ENCODE assay signal across 25 mouse cellular contexts in genomic region chr11:95844935-95845334, GRCm38 (mm10). TPM values are rescaled to one million over a fixed set of nuclear protein-coding genes. Genes with fewer than 3 reads are reported as not detected.
A peak's percentile ranks its signal among the peaks of the same experiment; 100 is the strongest.
DNase-seq lines count a peak whose midpoint lies in the region; ATAC-seq and TF ChIP-seq lines count a peak whose summit lies in the region.
"Had no signal": no experiment of that assay in that cellular context is flagged by ENCODE, and none has a peak within 500 bp of the region (broad histone marks: within the 10 kb centered on the region; RNA-seq: fewer than 3 reads in every experiment).

No protein-coding gene starts in this region.

- H3K79me2 ChIP-seq in CH12.LX (replicated peaks; ENCODE audit: control insufficient read depth, extremely low read depth, insufficient read depth, poor library complexity, severe bottlenecking) = peaks cover 17% of the 10 kb centered on the region

- no peak overlapping the region for H3K27ac ChIP-seq in heart, embryonic 15.5 days
- H3K27ac ChIP-seq in CH12.LX (ENCODE audit: insufficient read depth, low read depth) = no peak overlapping the region
- H3K27ac ChIP-seq in liver, embryonic 11.5 days (ENCODE audit: low read depth, low read length) = no peak overlapping the region
- H3K27ac ChIP-seq: hindbrain, embryonic 10.5 days; hindbrain, postnatal 0 days; limb, embryonic 10.5 days; liver, embryonic 14.5 days; midbrain, embryonic 12.5 days; neural tube, embryonic 13.5 days had no signal

- no peak overlapping the region for H3K9ac ChIP-seq in heart, embryonic 15.5 days
- no peak overlapping the region for H3K9ac ChIP-seq in CH12.LX (ENCODE audit: insufficient read depth, low read depth)
- H3K9ac ChIP-seq in liver, embryonic 11.5 days (ENCODE audit: low read depth, low read length) = no peak overlapping the region
- H3K9ac ChIP-seq: liver, embryonic 14.5 days; midbrain, embryonic 12.5 days; neural tube, embryonic 13.5 days had no signal

- no peaks in the 10 kb centered on the region for H3K9me3 ChIP-seq in heart, embryonic 15.5 days (replicated peaks)
- peaks cover 4% of the 10 kb centered on the region for H3K9me3 ChIP-seq in CH12.LX (replicated peaks; ENCODE audit: low read length)
- H3K9me3 ChIP-seq in liver, embryonic 11.5 days (ENCODE audit: control insufficient read depth, low read length) = no peaks in the 10 kb centered on the region
- H3K9me3 ChIP-seq: G1E; hindbrain, embryonic 10.5 days; limb, embryonic 10.5 days; midbrain, embryonic 12.5 days; neural tube, embryonic 13.5 days had no signal

- H3K4me2 ChIP-seq in heart, embryonic 15.5 days = peak overlapping the region; percentile 47
- peak overlapping the region; percentile 59; the same call in 1 of the 2 replicates for H3K4me2 ChIP-seq in CH12.LX (ENCODE audit: insufficient read depth, low read depth, poor library complexity, severe bottlenecking)
- H3K4me2 ChIP-seq in liver, embryonic 11.5 days = peak overlapping the region; percentile 5; the same call in 1 of the 2 replicates
- H3K4me2 ChIP-seq: midbrain, embryonic 12.5 days; neural tube, embryonic 13.5 days had no signal

- no peak for TF ChIP-seq RAD21 in CH12.LX (IDR thresholded peaks at IDR 0.05; ENCODE audit: low read depth, low read length)

- no peak overlapping the region for H3K4me3 ChIP-seq in heart, embryonic 15.5 days
- H3K4me3 ChIP-seq in CH12.LX (replicated peaks in 1 of 3; ENCODE audit: low read depth in 2 of 3, low read length in 2 of 3, poor library complexity in 1 of 3) = no peak overlapping the region
- no peak overlapping the region for H3K4me3 ChIP-seq in liver, embryonic 11.5 days (ENCODE audit: low read depth, low read length)
- H3K4me3 ChIP-seq: hindbrain, embryonic 10.5 days; limb, embryonic 10.5 days; midbrain, embryonic 12.5 days; neural tube, embryonic 13.5 days had no signal

- 0 out of 2 replicates have a peak, but pooled peaks cover 7% of the 10 kb centered on the region for H3K27me3 ChIP-seq in heart, embryonic 15.5 days
- no peaks in the 10 kb centered on the region for H3K27me3 ChIP-seq in CH12.LX (replicated peaks)
- H3K27me3 ChIP-seq in liver, embryonic 11.5 days (replicated peaks; ENCODE audit: control insufficient read depth, insufficient read depth, low read length) = peaks cover 5% of the 10 kb centered on the region; the same call in 1 of the 2 replicates

- no peak for TF ChIP-seq CTCF in CH12.LX (conservative IDR thresholded peaks at IDR 0.05 in 1 of 2, IDR thresholded peaks at IDR 0.05 in 1 of 2; ENCODE audit: low read depth in 2 of 2, low read length in 2 of 2)

- 71% methylated on average over 4 of the region's 4 CpGs for WGBS in heart, embryonic 15.5 days
- 52% methylated on average over 4 of the region's 4 CpGs for WGBS in liver, embryonic 11.5 days

- no peaks in the 10 kb centered on the region for H3K4me1 ChIP-seq in heart, embryonic 15.5 days (replicated peaks)
- peaks cover 33 to 49% of the 10 kb centered on the region in 2 experiments for H3K4me1 ChIP-seq in CH12.LX (ENCODE audit: control insufficient read depth in 1 of 2, insufficient read depth in 2 of 2)
- peaks cover 24% of the 10 kb centered on the region for H3K4me1 ChIP-seq in liver, embryonic 11.5 days (replicated peaks; ENCODE audit: control insufficient read depth, insufficient read depth, low read length)

- dilution Hi-C loops in CH12.LX (cut with MboI; ENCODE audit: extremely low pct_ligation_motif_present, extremely low pct_unique_long_range_greater_than_20kb, low sequenced_read_pairs) = no loop called here

- TF ChIP-seq POLR2A in CH12.LX (IDR thresholded peaks at IDR 0.05; ENCODE audit: low read depth, low read length) = no peak

- TF ChIP-seq EP300 in CH12.LX (IDR thresholded peaks at IDR 0.05; ENCODE audit: low read length) = no peak

- H3K36me3 ChIP-seq in heart, embryonic 15.5 days = no peaks in the 10 kb centered on the region
- H3K36me3 ChIP-seq in CH12.LX (replicated peaks in 1 of 2; ENCODE audit: control insufficient read depth in 1 of 2, insufficient read depth in 1 of 2, low read length in 1 of 2) = peaks cover 10 to 11% of the 10 kb centered on the region in 2 experiments
- no peaks in the 10 kb centered on the region for H3K36me3 ChIP-seq in liver, embryonic 11.5 days (ENCODE audit: control insufficient read depth, insufficient read depth, low read length)
- H3K36me3 ChIP-seq: hindbrain, embryonic 10.5 days; limb, embryonic 10.5 days; midbrain, embryonic 12.5 days; neural tube, embryonic 13.5 days had no signal

- DNase-seq in heart, adult 11 months = peak; percentile 88
- no peak for DNase-seq in heart, postnatal 25 days (ENCODE audit: low spot score)
- DNase-seq in heart, adult 9 months (ENCODE audit: low spot score in 2 of 2) = no peak
- DNase-seq in CH12.LX (ENCODE audit: extremely low read depth) = no peak
- no peak for DNase-seq in liver, embryonic 11.5 days (ENCODE audit: low spot score)
- DNase-seq in urinary bladder, adult 18-20 months (ENCODE audit: low spot score in 2 of 2) = no peak
- DNase-seq in left cerebral cortex, adult 11 months (ENCODE audit: low spot score) = no peak
- DNase-seq: adrenal gland, postnatal 14 days; cerebellum, adult 11 months; cerebellum, postnatal 25 days; gastrocnemius, postnatal 10 days; kidney, adult 11 months; kidney, postnatal 4 days; layer of hippocampus, adult 9-11 months had no signal

- in situ Hi-C loops in CH12.LX (cut with MboI; ENCODE audit: low pct_ligation_motif_present, low pct_unique_long_range_greater_than_20kb, low sequenced_read_pairs) = no loop called here

- intact Hi-C loops in heart, postnatal 25 days (cut with DNase I) = no loop called here

- ATAC-seq in heart, embryonic 15.5 days (replicated peaks; ENCODE audit: insufficient number of reproducible peaks, insufficient read depth, low FRiP score, low read depth) = no peak
- no peak for ATAC-seq in liver, embryonic 11.5 days (replicated peaks; ENCODE audit: low FRiP score)
- ATAC-seq: CD4-positive, CD25-positive, alpha-beta regulatory T cell, adult 4 months; hindbrain, postnatal 0 days had no signal

TF ChIP-seq in CH12.LX, 34 proteins besides CTCF, POLR2A, EP300 and RAD21:
- no peak for TF ChIP-seq IRF4 (IDR thresholded peaks at IDR 0.05; ENCODE audit: low read depth, low read length)
- TF ChIP-seq USF2 (conservative IDR thresholded peaks at IDR 0.05; ENCODE audit: low read depth, low read length) = peak; percentile 68
- TF ChIP-seq UBTF (IDR thresholded peaks at IDR 0.05; ENCODE audit: low read depth, low read length) = no peak
- TF ChIP-seq USF1 (IDR thresholded peaks at IDR 0.05; ENCODE audit: low read depth, low read length) = peak; percentile 73

RNA-seq across cellular contexts. Expression of gene Abi3, which starts 2.7 kb away (rescaled TPM):
- 10 to 100 TPM in 1 of 2 experiments, 1 to 10 TPM in 1; 8.8 to 10.4 TPM for total RNA-seq in heart, postnatal 25 days (2021)
- polyA plus RNA-seq in heart, embryonic 15.5 days (2015; fragmentation: Nextera tagmentation; extraction: Ambion mirVana) = 13.0 and 22.0 TPM in 2 replicates
- total RNA-seq in CH12.LX (2012; rRNA removed) = 31.4 and 33.5 TPM in 2 replicates
- 24.4 and 25.9 TPM in 2 replicates for total RNA-seq in CH12.LX (2014; rRNA removed)
- polyA plus RNA-seq in CH12.LX (2012; ENCODE audit: insufficient read length, low read depth) = 54.9 and 74.5 TPM in 2 replicates
- polyA plus RNA-seq in liver, embryonic 11.5 days (2014; fragmentation: Nextera tagmentation; extraction: Ambion mirVana) = 6.4 and 7.9 TPM in 2 replicates

RNA-seq across cellular contexts. Expression of gene Gngt2, which starts 7.9 kb away (rescaled TPM):
- 10 to 100 TPM; 20.6 to 21.9 TPM for total RNA-seq in heart, postnatal 25 days (2021)
- 29.4 and 31.8 TPM in 2 replicates for polyA plus RNA-seq in heart, embryonic 15.5 days (2015; fragmentation: Nextera tagmentation; extraction: Ambion mirVana)
- total RNA-seq in CH12.LX (2012; rRNA removed) = 133 and 143 TPM in 2 replicates
- total RNA-seq in CH12.LX (2014; rRNA removed) = 157 and 162 TPM in 2 replicates
- polyA plus RNA-seq in CH12.LX (2012; ENCODE audit: insufficient read length, low read depth) = 136 and 140 TPM in 2 replicates
- polyA plus RNA-seq in liver, embryonic 11.5 days (2014; fragmentation: Nextera tagmentation; extraction: Ambion mirVana) = 19.5 and 22.3 TPM in 2 replicates

RNA-seq across cellular contexts. Expression of gene Phospho1, which starts 20.6 kb away (rescaled TPM):
- total RNA-seq in heart, postnatal 25 days (2021) = 100 to 1,000 TPM; 174 to 181 TPM
- 4.5 and 5.3 TPM in 2 replicates for polyA plus RNA-seq in heart, embryonic 15.5 days (2015; fragmentation: Nextera tagmentation; extraction: Ambion mirVana)
- total RNA-seq in CH12.LX (2012; rRNA removed) = 0.46 and 1.3 TPM in 2 replicates
- total RNA-seq in CH12.LX (2014; rRNA removed) = not detected in 2 replicates
- 0.97 and 6.0 TPM in 2 replicates for polyA plus RNA-seq in CH12.LX (2012; ENCODE audit: insufficient read length, low read depth)
- polyA plus RNA-seq in liver, embryonic 11.5 days (2014; fragmentation: Nextera tagmentation; extraction: Ambion mirVana) = 0.48 and 0.74 TPM in 2 replicates
- polyA plus RNA-seq: CD4-positive, CD25-positive, alpha-beta regulatory T cell, adult 4 months; forebrain, embryonic 11.5 days; limb, embryonic 10.5 days; midbrain, embryonic 12.5 days; neural tube, embryonic 13.5 days; stomach, embryonic 14.5 days had no signal

Comparison
In these comparisons a context has a peak if more than half of its experiments do, and no peak if none do; other contexts are left out.
1. H3K4me2 ChIP-seq: peak in every context shown above with its lines; median percentile 59 in CH12.LX; 47 in heart, embryonic 15.5 days; 5 in liver, embryonic 11.5 days.